In the genomic region with DNA sequence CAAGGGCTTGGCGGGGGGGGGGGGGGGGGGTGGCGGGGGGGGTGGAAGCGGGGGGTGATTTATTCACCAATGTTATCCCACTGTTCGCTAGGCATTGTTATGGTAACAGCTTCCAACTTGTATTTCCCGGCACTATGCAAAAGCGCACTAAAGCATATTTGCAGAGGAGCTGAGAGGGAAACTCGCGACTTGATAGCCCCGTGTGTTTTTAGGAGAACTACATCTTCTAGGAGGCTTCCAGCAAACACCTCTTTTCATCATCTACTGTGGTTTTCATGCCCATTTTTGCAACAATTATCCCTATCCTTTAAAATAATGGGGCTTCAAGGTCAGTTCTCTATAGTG, we compare ENCODE assay signal across 8 mouse cellular contexts. TPM values are rescaled to one million over a fixed set of nuclear protein-coding genes. Genes with fewer than 3 reads are reported as not detected.
DNase-seq lines count a peak whose midpoint lies in the region; ATAC-seq and TF ChIP-seq lines count a peak whose summit lies in the region.

No protein-coding gene starts in this region.

- H3K27me3 ChIP-seq in erythroblast, embryonic 14.5 days (ENCODE audit: control insufficient read depth) = no peaks in the 10 kb centered on the region
- no peaks in the 10 kb centered on the region for H3K27me3 ChIP-seq in spleen, adult 2 months (ENCODE audit: control insufficient read depth, insufficient read depth, low read length)
- H3K27me3 ChIP-seq in limb, embryonic 12.5 days = no peaks in the 10 kb centered on the region
- no peaks in the 10 kb centered on the region for H3K27me3 ChIP-seq in stomach, postnatal 0 days (ENCODE audit: control insufficient read depth, insufficient read depth, low read length)

- TF ChIP-seq CTCF in spleen, adult 2 months (IDR thresholded peaks at IDR 0.05; ENCODE audit: extremely low read depth, insufficient read depth, insufficient read length, insufficient replicate concordance) = no peak
- TF ChIP-seq CTCF in stomach, postnatal 0 days (IDR thresholded peaks at IDR 0.05; ENCODE audit: low read depth) = no peak

- peak overlapping the region; percentile 66; the same call in 1 of the 2 replicates for H3K27ac ChIP-seq in spleen, adult 2 months (ENCODE audit: insufficient read depth, low read length)
- H3K27ac ChIP-seq in limb, embryonic 12.5 days = peak overlapping the region; percentile 78
- H3K27ac ChIP-seq in stomach, postnatal 0 days (replicated peaks) = no peak overlapping the region

- peak overlapping the region; percentile 65 for H3K9ac ChIP-seq in limb, embryonic 12.5 days (replicated peaks)
- H3K9ac ChIP-seq in stomach, postnatal 0 days (ENCODE audit: low read length) = peak overlapping the region; percentile 82

- H3K4me3 ChIP-seq in erythroblast, embryonic 14.5 days (replicated peaks) = peak overlapping the region; percentile 91
- H3K4me3 ChIP-seq in spleen, adult 2 months (ENCODE audit: extremely low read depth, insufficient read depth, insufficient read length) = peak overlapping the region; percentile 73
- H3K4me3 ChIP-seq in limb, embryonic 12.5 days (replicated peaks) = peak overlapping the region; percentile 74
- peak overlapping the region; percentile 77 for H3K4me3 ChIP-seq in stomach, postnatal 0 days (ENCODE audit: low read depth, low read length)

- H3K9me3 ChIP-seq in erythroblast, embryonic 14.5 days (ENCODE audit: control insufficient read depth, low read length) = no peaks in the 10 kb centered on the region
- H3K9me3 ChIP-seq in limb, embryonic 12.5 days = no peaks in the 10 kb centered on the region
- no peaks in the 10 kb centered on the region for H3K9me3 ChIP-seq in stomach, postnatal 0 days (ENCODE audit: control insufficient read depth, low read length)

- H3K36me3 ChIP-seq in erythroblast, embryonic 14.5 days (ENCODE audit: control insufficient read depth) = peaks cover 5% of the 10 kb centered on the region
- peaks cover 4% of the 10 kb centered on the region for H3K36me3 ChIP-seq in spleen, adult 2 months (ENCODE audit: control insufficient read depth, insufficient read depth, low read length)
- peaks cover 11% of the 10 kb centered on the region; the same call in 1 of the 2 replicates for H3K36me3 ChIP-seq in limb, embryonic 12.5 days
- H3K36me3 ChIP-seq in stomach, postnatal 0 days (ENCODE audit: control insufficient read depth, insufficient read depth, low read length) = no peaks in the 10 kb centered on the region

- no peak for ATAC-seq in erythroblast, adult 5-6 weeks (replicated peaks; ENCODE audit: low FRiP score, poor library complexity, severe bottlenecking)
- no peak for ATAC-seq in limb, embryonic 12.5 days (ENCODE audit: insufficient number of reproducible peaks, insufficient read depth, low FRiP score, low TSS enrichment, low read depth)
- ATAC-seq in stomach, postnatal 0 days (ENCODE audit: low FRiP score, low TSS enrichment) = no peak; the same call in 1 of the 2 replicates

- no peak for DNase-seq in spleen, adult 2 months (ENCODE audit: low read depth in 1 of 2, low spot score in 2 of 2)
- DNase-seq in spleen, postnatal 36 days (ENCODE audit: low spot score in 2 of 2) = no peak
- DNase-seq in stomach, postnatal 0 days (ENCODE audit: low spot score) = no peak
- no peak for DNase-seq in thymus, postnatal 4 days
- DNase-seq in urinary bladder, adult 18-20 months (ENCODE audit: low spot score in 2 of 2) = no peak

- peak overlapping the region; percentile 61 for H3K4me2 ChIP-seq in limb, embryonic 12.5 days
- peak overlapping the region; percentile 65 for H3K4me2 ChIP-seq in stomach, postnatal 0 days (replicated peaks; ENCODE audit: low read depth)

- no peak for TF ChIP-seq EP300 in stomach, postnatal 0 days (optimal IDR thresholded peaks at IDR 0.05)

- TF ChIP-seq POLR2A in spleen, adult 2 months (IDR thresholded peaks at IDR 0.05; ENCODE audit: low read depth, low read length) = no peak

- WGBS in spleen, adult 2 months = under 1% methylated on average over 8 of the region's 9 CpGs
- WGBS in limb, embryonic 12.5 days = under 1% methylated on average over 6 of the region's 9 CpGs
- WGBS in stomach, postnatal 0 days = 0% methylated on average over 7 of the region's 9 CpGs

- H3K4me1 ChIP-seq in erythroblast, embryonic 14.5 days (ENCODE audit: control insufficient read depth) = peaks cover 17% of the 10 kb centered on the region
- peaks cover 2% of the 10 kb centered on the region; the same call in 1 of the 2 replicates for H3K4me1 ChIP-seq in spleen, adult 2 months (ENCODE audit: control insufficient read depth, insufficient read depth, insufficient read length)
- H3K4me1 ChIP-seq in limb, embryonic 12.5 days (replicated peaks) = peaks cover 5% of the 10 kb centered on the region
- H3K4me1 ChIP-seq in stomach, postnatal 0 days (replicated peaks; ENCODE audit: control insufficient read depth, insufficient read depth) = no peaks in the 10 kb centered on the region

RNA-seq across cellular contexts. Expression of gene Hltf, which starts 0.6 kb away (rescaled TPM):
- 0.17 and 0.28 TPM in 2 replicates for polyA plus RNA-seq in erythroblast, embryonic 14.5 days (2012)
- 8.6 and 22.1 TPM in 2 replicates for total RNA-seq in erythroblast, adult 5-6 weeks (2015; ENCODE audit: low replicate concordance)
- 9.3 and 9.5 TPM in 2 replicates for total RNA-seq in erythroblast, adult 5-6 weeks (2017; ENCODE audit: low replicate concordance)
- polyA plus RNA-seq in spleen, adult 2 months (2012; rRNA removed) = 3.9 and 4.1 TPM in 2 replicates
- 18.9 and 20.0 TPM in 2 replicates for polyA plus RNA-seq in limb, embryonic 12.5 days (2016; fragmentation: Nextera tagmentation; extraction: Ambion mirVana)
- 7.6 and 9.2 TPM in 2 replicates for polyA plus RNA-seq in stomach, postnatal 0 days (2015; fragmentation: Nextera tagmentation; extraction: Ambion mirVana)

RNA-seq across cellular contexts. Expression of gene Hps3, which starts 23.1 kb away (rescaled TPM):
- 0.10 and 0.18 TPM in 2 replicates for polyA plus RNA-seq in erythroblast, embryonic 14.5 days (2012)
- 14.0 and 14.6 TPM in 2 replicates for total RNA-seq in erythroblast, adult 5-6 weeks (2015; ENCODE audit: low replicate concordance)
- total RNA-seq in erythroblast, adult 5-6 weeks (2017; ENCODE audit: low replicate concordance) = 5.8 and 8.9 TPM in 2 replicates
- 58.4 and 97.2 TPM in 2 replicates for polyA plus RNA-seq in spleen, adult 2 months (2012; rRNA removed)
- polyA plus RNA-seq in limb, embryonic 12.5 days (2016; fragmentation: Nextera tagmentation; extraction: Ambion mirVana) = 9.6 and 10.2 TPM in 2 replicates
- polyA plus RNA-seq in stomach, postnatal 0 days (2015; fragmentation: Nextera tagmentation; extraction: Ambion mirVana) = 5.1 and 5.8 TPM in 2 replicates
